Mouse (Mus musculus) T-cell, adult 2 months (primary cell): ENCODE data around the gene Dhrs7.
"Not testable (repeated sequence)": the region's sequence is repeated elsewhere in the genome, so short reads cannot be mapped to it uniquely, and the experiment has no call there.

Experiments used
- DNase-seq: peaks from one replicate; pipeline ENCODE4 v3.0.0; 2022; ENCODE audit warnings: low spot score

Dhrs7 gene

DNA sequence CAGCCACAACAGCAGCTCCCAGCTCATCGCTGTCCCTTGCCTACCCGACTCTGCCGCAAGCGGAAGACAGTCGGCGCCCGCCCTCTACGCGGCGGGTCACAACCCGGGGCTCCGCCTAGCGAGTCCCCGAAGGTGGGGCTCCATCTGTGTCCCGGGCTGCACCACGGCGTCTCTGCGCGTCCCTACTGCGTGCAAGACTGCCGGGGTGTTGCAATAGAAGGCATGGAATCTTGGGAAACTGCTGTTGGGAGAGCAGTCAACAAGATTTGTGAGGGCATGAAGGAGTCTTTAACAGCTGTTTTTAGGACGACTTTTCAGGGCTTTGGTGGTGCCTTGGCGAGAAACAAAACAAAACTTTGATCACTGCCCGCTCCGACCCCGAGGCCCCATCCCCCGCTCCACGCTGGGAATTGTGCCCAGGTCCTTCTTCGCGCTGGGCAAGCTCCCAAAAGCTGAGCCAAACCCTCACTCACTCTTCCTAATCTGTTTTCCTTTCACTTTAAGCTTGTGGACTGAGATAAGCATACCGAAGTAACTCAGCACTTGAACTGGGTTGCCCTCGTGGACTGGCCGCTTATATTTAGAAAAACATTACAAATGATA, at the start of gene Dhrs7:
Gene Dhrs7, minus strand, starts transcription at position 175 of the 603 bp plus-strand sequence.
- peak; percentile 92 for DNase-seq

DNA sequence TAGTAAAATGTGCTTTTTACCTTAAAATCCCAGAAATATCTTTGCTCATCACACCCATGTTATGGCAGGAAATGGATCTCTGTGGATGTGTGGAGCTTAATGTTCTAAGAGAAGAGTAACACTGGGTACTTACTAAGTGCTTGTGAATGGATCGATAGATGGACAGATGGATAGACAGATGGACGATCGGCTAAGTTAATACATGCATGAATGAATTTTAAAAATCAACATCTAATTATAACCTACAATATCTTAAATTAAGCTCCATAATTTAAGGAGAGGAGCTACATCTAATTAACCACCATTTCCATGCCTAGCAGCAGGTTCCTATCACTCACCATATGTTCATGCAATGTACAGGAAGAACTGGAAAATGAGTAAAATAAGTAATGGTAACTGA, 45.3 kb upstream of the Dhrs7 start:
- no peak for DNase-seq

DNA sequence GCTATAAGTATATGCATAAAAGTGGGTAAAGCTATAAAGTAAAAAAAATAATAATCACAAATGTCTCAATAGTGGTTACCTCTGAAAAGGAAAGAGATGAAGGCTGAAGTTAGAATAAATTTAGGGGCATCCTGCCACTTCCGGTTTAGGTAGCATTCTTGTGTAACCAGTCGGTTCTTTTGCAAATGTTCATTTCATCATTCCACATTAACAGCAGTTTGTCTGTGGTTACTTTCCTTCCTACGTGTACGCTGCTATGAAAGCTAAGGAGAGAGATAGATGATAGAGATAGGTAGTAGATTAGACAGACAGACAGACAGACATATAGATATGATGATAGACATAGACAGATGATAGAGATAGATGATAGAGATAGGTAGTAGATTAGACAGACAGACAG, 39.4 kb upstream of the Dhrs7 start:
- DNase-seq: no peak

DNA sequence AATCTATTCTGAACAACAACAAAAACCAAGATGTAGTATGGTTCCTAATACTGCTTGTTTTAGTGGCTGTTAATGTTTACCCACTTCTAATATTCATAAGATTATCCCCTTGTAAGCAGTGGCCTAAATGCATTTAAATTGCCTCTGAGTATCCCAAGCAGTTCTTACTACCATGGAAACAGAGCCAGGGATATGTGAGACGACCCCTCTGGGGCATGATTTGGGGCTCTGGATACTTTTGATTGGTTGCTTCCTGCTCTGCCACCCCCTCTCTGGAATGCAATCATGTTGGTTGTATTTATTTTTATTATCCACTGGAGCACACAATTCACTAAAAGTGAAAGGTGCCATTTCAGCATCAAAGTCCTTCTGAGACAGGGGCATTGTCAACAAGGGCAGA, 35.3 kb upstream of the Dhrs7 start:
- DNase-seq: no peak

DNA sequence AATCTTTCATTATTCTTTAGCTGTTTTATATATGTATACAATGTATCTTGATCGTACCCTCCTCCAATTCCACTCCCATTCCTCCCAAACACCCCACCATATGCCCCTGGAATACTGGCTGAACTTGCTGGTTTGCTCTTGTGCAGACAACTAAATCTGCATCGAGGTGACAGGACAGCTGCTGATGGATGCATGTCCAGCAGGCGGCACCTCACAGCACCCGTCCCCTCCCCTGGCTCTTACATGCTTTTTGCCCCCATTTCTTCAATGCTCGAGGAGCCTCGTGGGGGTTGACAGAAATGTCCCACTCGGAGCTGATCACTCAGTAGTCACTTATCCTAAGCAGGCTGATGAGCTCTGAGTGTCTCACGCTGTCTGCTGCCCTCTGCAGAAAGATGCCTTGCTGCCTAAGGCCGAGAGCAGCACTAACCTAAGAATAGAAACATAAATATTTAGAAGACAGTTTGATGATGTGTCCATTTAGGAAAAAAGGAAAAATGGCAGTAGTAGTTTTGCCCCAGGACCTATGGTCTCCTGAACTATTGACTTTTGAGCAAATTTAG, 30.3 kb upstream of the Dhrs7 start:
- DNase-seq: no peak

DNA sequence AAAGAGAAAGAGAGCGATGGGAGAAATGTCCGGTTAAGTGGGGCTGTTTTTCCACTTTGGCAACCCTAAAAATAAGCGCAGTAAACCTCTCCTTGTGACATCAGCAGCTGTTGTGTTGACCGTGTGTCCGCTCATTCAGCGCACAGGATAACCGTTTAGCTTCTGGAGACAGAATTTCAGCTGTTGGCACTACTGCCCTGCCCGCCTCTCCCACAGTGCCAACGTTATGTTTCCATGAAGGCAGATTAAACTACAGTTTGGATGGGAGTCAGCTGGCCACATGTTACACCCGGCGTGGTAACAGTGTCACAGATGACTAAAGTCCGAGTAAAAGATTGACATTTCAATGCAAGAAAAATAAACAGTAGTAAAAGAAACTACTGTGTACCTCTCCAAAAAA, 29.7 kb upstream of the Dhrs7 start:
- no peak for DNase-seq

DNA sequence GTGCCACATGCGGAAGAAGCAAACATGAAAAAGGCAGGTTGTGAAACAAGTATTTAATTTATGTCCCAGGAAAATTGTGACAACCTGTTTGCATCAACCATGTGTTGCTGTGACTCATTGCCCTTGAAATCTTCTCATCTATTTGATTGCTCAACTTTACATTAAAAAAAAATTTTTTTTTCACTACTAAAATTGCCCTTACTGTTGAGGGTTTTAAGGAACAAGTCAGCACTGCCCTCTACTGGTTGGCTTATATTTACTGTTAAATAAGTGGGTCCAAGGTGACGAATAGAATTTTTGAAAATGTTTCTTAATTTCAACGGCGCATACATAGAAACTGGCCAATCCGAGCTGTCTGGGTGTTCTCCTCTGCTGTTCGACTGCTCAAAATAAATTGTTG, 29.2 kb upstream of the Dhrs7 start:
- no peak for DNase-seq

DNA sequence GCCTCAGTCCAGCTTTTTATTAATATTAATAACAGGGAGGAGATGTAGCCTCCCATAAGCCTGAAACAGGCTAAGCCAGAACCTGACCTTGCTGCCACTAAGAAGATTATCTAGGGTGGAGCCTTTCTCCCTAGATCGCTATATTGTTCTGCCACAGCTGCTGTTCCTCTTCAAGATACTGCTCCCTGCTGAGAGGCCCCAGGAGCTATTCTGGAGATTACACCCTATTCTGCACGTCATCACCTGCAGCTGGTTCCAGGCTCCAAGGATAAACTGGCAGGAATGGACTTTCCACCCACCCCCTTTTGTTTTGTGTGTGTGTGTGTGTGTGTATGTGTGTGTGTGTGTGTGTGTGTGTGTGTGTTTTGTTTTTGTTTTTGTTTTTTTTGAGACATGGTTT, 23.6 kb upstream of the Dhrs7 start:
- DNase-seq: not testable (repeated sequence)

DNA sequence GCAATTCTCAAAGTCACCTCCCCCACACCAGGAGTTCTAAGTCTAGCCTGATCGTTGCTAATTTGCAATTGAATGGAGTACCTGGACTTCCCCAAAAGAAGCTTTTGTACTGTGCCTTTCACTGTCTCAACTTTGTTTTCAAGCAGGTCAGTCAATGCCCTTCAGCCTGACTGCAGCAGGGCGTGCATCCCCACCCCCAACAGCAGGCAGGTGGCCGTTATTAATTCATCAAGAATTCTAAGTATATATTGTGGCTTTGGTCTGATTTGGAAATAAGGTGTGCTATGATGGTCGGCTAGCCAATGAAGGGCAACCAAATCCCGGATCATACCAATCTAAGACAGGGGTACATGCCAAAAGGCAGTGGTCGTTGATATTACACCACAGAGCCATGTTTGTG, 23.0 kb upstream of the Dhrs7 start:
- DNase-seq: not testable (repeated sequence)

DNA sequence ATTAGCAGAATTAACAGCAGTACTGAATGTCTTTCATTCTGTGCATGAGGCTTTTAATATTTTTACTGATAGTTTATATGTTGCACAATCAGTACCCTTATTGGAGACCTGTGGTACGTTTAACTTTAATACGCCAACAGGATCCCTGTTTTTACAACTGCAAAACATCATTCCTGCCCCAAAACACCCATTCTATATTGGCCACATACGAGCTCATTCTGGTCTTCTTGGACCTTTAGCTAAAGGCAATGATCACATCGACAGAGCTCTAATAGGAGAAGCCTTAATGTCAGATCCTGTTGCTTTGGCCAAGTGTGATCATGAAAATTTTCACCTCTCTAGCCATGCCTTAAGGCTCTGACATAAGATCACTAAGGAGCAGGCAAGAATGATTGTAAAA, 21.9 kb upstream of the Dhrs7 start:
- not testable (repeated sequence) for DNase-seq

DNA sequence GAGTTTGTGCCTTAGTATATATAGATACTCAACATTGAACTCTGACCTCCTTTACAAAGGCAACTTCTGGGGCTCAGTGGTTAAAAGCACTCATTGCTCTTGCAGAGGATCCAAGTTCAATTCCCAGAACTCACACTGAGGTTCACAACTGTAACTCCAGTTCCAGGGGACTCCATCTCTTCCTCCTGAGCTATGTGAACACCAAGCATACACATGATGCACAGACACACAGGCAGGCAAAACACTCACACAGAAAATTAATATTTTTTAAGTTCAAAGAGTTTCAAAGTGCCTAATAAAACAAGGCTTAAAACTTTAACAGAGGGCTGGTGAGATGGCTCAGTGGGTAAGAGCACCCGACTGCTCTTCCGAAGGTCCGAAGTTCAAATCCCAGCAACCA, 18.9 kb upstream of the Dhrs7 start:
- no peak for DNase-seq

DNA sequence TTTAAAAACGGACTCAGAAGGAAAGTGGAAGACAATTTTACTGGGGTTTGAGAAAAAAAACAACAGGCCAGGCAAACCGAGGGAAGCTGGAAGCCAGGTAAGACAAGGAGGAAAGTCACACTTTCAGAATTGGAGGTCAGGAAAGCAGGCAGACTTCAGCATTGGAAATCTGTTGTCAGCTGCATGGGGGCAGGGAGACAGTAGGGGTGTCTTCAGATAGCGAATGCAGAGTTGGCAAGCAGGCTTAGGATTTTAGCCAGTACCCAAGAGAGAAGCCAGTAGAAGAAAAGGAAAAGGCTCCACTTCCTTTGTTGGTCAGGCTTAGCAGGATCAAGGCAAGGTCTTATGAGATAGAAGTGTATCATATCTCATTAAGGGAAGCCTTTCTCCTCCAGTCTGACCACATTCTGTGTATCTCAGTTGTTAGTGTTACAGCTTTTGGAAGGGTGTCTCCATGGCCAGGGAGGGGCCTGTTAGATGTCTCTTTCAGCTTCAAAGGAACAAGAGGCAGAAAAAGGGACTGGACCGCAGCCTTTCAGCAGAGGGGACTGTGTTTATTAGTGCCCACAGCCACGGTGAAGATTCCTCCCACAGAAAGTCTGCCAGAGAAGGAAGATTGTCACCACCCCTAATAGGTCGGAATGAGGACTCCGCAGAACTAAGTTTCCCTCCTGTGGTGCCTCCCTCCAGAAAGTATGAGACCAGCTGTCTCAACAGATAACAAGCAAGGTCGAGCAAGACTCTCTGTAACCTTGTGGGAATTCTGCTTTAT, 18.0 kb upstream of the Dhrs7 start:
- no peak for DNase-seq

DNA sequence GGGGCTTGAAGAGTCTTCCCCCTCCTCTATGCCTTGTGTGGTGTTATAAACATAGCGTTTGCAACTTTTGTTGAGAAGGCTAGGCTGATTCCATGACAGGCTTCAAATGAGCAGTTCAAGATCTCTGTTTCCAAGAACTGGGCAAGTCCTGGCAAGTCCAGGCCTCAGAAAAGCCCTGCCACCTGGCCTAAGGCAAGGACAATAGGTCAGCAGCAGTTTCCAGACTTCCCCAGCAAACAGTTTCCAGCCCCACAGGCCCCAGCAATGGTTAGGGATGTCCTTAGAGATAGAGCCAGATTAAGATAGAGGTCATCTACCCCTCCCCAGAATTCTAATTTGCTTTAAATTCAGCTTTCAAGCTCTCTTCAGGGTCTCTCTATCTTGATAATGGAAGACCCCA, 17.2 kb upstream of the Dhrs7 start:
- no peak for DNase-seq

DNA sequence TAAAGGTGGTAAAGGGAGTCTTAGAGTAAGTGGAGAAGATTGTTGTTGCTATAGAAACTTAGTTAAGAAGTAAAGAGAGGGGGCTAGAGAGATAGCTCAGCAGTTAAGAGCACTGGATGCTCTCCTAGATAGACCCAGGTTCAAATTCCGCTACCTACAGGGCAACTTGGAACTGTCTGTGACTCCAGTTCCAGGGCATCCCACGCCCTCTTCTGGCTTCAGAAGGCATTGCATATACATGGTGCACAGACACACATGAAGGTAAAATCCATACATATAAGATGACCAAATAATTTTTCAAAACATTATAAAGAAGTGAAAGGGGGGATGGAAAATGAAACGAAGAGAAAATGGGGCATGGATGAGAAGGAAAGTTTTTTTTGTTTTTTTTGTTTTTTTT, 14.9 kb upstream of the Dhrs7 start:
- DNase-seq: no peak

DNA sequence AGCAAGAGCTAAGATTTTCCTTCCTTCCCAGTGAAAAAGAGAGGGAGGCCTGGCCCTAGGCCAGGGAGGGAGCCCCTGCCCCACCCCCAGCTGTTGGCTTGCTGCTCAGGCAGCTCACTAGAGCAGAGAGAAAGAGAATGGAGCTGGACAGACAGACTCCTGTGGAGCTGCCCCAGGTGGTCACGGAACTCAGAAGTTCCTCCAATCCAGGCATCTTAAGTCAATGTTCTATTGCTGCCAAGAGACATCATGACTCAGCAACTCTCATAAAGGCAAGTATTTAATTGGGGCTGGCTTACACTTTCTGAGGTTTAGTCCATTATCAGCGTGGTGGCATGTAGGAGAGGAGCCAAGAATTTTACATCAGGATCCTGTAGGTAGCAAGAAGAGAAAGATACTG, 10.1 kb upstream of the Dhrs7 start:
- DNase-seq: no peak

DNA sequence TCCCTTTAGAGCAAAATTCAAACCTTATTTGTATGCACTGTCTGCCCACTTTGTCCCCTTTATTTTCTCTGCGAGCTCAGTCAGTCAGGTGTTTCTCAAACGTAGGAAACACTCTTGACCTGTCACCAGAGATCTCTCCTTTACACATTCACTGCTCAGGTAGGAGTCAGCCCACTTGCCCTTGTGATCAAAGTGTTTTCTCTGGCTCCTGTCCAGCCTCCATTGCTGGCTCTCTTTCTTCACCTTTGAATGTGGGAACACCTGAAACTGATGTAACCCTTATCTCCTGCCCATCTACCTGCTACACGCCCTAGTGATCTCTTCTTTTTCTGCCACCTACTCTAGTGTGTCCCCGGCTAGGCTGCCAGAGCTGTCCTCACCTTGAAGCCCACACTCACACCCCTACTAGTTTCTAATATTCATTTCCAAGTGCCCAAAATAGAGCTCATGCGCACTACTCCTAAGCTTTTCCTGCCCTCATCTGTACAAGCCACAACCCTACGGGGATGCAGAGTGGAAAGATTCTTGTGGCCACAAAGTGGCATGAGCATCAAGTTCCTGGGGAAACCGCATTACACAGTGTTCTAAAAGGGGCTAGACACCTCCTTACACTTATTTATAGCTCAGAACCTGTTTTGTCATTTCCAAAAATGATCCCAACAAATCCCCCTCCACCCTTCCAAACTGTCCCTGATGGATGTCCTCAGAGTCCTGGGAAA, 9.5 kb upstream of the Dhrs7 start:
- no peak for DNase-seq

DNA sequence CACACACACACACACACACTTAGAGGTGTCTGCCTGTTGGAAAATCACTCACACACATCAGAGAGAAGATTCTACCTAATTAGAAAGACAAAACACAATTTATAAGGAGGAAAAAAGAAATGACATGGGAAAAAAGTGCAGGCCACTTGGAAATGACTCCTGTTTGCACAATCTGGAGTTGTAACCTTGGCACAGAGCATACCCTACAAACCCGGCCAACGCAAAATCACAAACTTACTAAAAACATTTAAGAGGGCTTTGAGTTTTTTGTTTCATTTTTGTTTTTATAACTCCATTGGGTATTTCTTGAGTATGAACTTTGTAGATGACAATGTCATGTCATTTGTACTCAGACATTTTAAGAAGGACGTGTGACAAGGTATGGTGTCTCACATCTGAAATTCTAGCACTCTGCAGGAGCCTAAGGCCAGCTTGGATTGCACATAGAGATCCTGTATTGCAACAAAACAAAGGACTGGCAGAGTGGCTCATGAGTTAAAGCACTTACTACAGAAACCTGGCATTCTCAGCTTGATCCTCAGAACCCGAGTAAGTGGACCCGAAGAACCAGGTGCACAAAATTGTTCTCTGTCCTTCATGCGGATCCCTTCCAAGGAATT, 6.9 kb upstream of the Dhrs7 start:
- no peak for DNase-seq

DNA sequence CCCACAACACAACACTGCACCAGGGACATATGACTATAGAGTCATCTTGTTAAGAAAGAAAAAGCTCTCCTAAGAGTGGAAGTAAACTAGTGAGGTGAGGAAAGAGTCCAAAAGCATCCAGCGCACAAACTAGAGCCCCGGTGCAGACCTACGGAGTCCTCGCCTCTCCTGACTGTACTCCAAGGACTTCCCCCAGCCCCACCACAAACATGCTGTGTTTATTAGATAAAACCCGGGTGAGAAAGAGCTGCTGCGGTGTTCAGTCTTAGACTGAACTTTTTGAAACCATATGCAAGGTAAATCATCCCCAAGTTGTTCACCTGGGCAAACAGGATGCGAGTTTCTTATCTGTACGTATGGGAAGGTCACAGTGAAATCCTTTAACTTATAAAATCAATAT, 6.2 kb upstream of the Dhrs7 start:
- no peak for DNase-seq

DNA sequence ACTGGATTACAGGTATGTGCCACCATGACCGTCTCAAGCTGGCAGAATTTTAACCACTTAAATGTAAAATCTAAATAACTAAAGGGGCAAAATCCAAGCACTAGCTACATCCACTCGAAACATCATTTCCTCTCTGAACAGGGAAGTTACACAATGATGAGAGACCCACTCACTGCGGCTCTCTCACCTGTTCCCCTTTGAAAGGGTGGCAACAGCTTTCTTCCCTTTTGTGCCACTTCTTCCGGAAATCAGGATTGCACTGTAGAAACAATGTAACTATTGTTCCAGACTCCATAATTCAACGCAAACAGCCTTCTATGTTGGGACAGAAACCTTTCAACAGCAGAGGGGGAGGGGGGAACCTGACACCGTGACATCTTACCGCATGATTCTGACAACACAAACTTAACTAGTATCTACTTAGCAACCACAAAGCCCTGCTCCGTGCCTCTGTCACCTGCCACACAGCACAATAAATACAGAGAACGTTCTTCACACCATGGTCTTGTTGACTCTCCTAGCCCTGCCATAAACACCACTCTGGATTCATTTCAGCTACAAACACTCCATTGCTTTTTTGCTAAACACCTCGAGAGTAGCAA, 3.3 kb upstream of the Dhrs7 start:
- no peak for DNase-seq

DNA sequence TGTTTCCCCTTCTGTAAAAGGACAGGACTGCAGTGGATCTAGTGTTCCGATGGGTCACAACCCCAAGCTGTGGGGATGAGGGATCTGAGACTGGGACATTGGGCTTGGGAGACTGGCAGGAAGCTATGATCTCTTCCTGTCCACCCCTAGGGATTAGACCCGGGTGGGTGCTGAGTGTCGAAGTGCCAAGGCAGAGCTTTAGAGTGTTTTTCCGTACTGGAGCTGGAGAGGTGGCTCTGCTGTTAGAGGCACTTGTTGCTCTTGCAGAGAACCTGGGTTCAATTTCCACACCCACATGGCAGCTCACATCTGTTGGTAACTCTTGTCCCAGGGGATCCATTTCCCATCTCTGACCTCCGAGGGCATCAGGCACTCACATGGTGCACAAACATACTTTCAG, 1.3 kb upstream of the Dhrs7 start:
- no peak for DNase-seq

DNA sequence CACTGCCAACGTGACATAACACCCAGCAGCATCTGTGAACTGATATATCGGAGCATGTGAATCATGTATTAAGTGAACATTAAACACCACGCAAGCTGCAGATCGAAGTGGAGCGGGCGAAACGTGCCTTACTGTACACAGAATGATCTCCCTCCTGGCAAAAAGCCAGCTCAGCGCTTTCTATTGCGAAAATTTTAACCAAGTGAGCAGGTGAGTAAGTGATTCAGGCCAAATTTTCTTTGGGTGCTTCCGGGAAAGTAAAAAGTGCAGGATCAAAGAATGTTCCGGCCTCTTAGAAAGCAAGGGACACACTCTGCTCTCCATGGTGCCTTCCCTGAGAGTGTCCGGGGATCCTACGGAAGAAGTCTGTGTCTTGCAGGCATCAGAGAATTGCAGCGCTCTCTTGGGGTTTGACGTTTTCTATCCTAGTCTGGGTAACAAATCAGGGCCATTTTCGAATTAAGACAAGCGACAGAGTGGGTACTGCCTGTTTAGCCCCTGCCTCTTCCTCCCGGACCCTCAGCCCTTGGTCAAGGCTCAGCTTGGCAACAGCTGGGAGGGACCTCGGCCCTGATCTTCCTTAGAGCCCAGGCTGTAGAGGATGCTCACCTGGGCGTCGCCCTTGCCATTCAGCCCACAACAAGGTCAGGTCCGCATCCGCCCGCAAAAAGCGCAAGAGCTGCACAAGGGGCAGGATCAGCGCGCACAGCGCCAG, 532 bp downstream of the Dhrs7 start:
- no peak for DNase-seq

DNA sequence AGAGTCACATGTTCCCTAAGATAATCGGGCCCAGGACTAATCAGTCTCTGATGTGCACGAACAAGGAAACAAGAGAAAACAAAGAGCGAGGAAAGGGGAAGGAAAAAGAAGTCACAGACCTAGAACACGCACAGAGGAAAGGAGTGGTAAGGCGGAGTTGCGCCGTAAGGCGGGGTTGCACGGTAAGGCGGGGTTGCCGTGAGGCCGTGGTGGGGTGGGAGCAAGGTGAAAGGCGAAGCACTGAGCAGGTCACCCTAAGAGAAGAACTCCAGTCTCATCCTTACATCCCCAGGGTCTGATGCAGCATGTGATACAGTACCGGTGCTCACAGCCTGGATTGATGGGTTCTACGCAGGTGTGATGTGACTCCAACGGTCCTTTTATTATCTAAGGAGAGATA, 8.9 kb downstream of the Dhrs7 start:
- no peak for DNase-seq
